Mouse (Mus musculus) heart, embryonic 16.5 days (tissue): Measurements from ENCODE around the gene Ubr4. TPM values are rescaled to one million over a fixed set of nuclear protein-coding genes. Genes with fewer than 3 reads are reported as not detected.

Experiments
- ATAC-seq: fragments of 200-750 bp; cut with Nextera tagmentation; replicated peaks from 2 replicates; pipeline ENCODE4 v1.8.0; 2017; ENCODE audit warnings: moderate number of reproducible peaks; ENCODE audit not compliant: insufficient read depth, low FRiP score; ENCODE audit errors: extremely low read depth
- H3K27ac ChIP-seq: fragments of 300-500 bp; sonication (generic); 2 replicates; pipeline ENCODE4 v1.5.1; 2014; ENCODE audit warnings: mild to moderate bottlenecking, low read length, control low read depth, moderate library complexity
- H3K27me3 ChIP-seq: fragments of 300-500 bp; sonication (generic); 2 replicates; pipeline ENCODE4 v1.6.1; 2014; ENCODE audit warnings: low read length, mixed read lengths; ENCODE audit not compliant: control insufficient read depth, insufficient read depth
- H3K36me3 ChIP-seq: fragments of 300-500 bp; sonication (generic); 2 replicates; pipeline ENCODE4 v1.6.1; 2014; ENCODE audit not compliant: control insufficient read depth, insufficient read depth
- H3K4me1 ChIP-seq: fragments of 300-500 bp; sonication (generic); 2 replicates; pipeline ENCODE4 v1.6.1; 2014; ENCODE audit warnings: low read length, mixed read lengths; ENCODE audit not compliant: control insufficient read depth, insufficient read depth
- H3K4me2 ChIP-seq: fragments of 300-500 bp; sonication (generic); 2 replicates; pipeline ENCODE4 v1.6.1; 2014; ENCODE audit warnings: low read depth, mild to moderate bottlenecking, control low read depth, low read length
- H3K4me3 ChIP-seq: fragments of 300-500 bp; sonication (generic); 2 replicates; pipeline ENCODE4 v1.5.1; 2014; ENCODE audit warnings: mild to moderate bottlenecking, control low read depth, low read length
- H3K9ac ChIP-seq: fragments of 300-500 bp; sonication (generic); 2 replicates; pipeline ENCODE4 v1.6.1; 2014; ENCODE audit warnings: low read length, control low read depth
- H3K9me3 ChIP-seq: fragments of 300-500 bp; sonication (generic); replicated peaks from 2 replicates; pipeline ENCODE4 v1.6.1; 2016; ENCODE audit warnings: low read length; ENCODE audit not compliant: control insufficient read depth
- WGBS: fragments of 180-500 bp; shearing (Covaris S2); extraction: QIAGEN DNeasy Blood & Tissue Kit; methylation state at CpG from one replicate; pipeline ENCODE4 v1.1.7; 2014; 5-methylcytosine and 5-hydroxymethylcytosine counted together
- polyA plus RNA-seq: library from polyadenylated mRNA; unstranded; fragments of >200 nt; fragmentation: Nextera tagmentation; extraction: Ambion mirVana; gene quantifications from 2 replicates; pipeline ENCODE4 v1.2.1, GENCODE M21; 2015

Ubr4 gene
- 58.0 and 62.2 TPM in 2 replicates for polyA plus RNA-seq

DNA sequence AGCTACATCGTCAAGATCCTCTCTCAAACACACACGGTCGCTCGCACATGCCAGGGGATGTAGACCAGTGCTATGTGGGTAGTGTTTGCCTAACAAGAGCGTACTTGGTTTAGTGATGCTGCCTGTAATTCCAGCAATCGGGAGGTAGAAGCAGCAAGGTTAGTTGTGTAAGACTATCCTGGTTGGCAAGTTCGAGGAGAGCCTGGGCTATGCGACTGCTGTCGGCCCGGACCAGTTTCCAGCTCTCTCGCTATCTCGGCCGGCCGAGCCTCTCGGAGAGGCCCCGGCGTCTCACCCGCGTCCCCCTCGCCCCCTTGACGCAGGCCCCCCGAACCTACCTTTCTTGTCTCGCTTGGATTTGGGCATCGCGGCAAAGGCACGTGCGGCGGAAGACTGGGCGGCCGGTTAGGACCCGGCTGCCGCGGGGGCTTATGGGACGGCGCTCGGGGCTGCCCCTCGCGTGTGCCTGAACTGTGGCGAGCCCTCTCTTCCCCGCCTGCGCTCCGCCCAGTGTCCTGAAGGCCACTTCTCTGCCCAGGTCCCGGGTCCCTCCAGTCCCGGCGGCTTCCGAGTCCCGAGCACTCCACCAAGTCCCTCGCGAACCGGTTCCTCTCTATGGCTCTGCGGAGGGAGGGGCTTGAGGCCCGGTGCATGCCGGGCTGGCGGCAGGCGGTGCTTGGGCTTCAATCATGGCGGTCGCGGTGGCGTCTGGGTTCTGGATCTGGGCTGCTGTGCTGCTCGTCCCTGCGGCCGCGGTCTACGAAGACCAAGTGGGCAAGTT, at the start of gene Ubr4, which contains the start of the genes Mrto4 and Emc1:
Gene Ubr4, plus strand, starts transcription at position 679 of the 781 bp plus-strand sequence.
Gene Mrto4, minus strand, starts transcription at position 646 of the 781 bp plus-strand sequence.
Gene Emc1, plus strand, starts transcription at position 657 of the 781 bp plus-strand sequence.
- under 1% methylated on average over 64 of the region's 64 CpGs for WGBS
- Histone ChIP-seq H3K27me3 (no peaks in the 10 kb centered on the region), H3K4me2 (peak within 1 kb of the TSS; percentile 98), H3K4me3 (peak within 1 kb of the TSS; percentile 90), H3K9ac (peak within 1 kb of the TSS; percentile 95), H3K36me3 (peaks cover 16% of the 10 kb centered on the region), H3K27ac (peak within 1 kb of the TSS; percentile 97), H3K9me3 (no peaks in the 10 kb centered on the region), H3K4me1 (peaks cover 17% of the 10 kb centered on the region)
- ATAC-seq: peak; percentile 92

DNA sequence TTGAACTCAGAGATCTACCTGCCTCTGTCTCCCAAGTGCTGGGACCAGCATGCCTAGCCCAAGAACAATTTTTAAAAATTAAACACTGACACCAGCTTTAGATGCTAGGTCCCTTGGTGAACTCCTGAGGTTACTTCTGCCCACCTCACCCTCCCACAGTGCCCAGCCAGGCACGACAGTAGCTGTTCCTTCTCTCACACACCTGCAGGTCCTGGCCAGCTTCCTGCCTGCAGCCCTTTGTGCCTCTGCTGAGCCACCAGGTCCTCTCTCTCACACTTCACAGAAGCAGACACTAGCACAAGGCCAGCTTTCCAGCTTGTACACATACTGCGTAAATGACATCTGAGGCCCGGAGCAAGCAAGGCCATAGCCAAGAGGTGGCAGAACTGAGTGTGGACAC, 46.9 kb upstream of the Ubr4 start:
- no peak overlapping the region for H3K4me2 ChIP-seq
- no peak overlapping the region for H3K4me3 ChIP-seq
- ATAC-seq: no peak
- no peak overlapping the region for H3K27ac ChIP-seq
- WGBS: 83% methylated on average over 3 of the region's 3 CpGs
- H3K9me3 ChIP-seq: no peaks in the 10 kb centered on the region
- H3K9ac ChIP-seq: no peak overlapping the region
- peaks cover 2% of the 10 kb centered on the region; the same call in 1 of the 2 replicates for H3K27me3 ChIP-seq
- H3K36me3 ChIP-seq: 0 out of 2 replicates have a peak, but pooled peaks cover 3% of the 10 kb centered on the region
- peaks cover 10% of the 10 kb centered on the region; the same call in 1 of the 2 replicates for H3K4me1 ChIP-seq

- no peak for ATAC-seq
- 82% methylated on average over 5 of the region's 5 CpGs for WGBS
These were observed 44.5 kb upstream of the Ubr4 start for GRCm38 (mm10) chr4:139307916-139308315.

DNA sequence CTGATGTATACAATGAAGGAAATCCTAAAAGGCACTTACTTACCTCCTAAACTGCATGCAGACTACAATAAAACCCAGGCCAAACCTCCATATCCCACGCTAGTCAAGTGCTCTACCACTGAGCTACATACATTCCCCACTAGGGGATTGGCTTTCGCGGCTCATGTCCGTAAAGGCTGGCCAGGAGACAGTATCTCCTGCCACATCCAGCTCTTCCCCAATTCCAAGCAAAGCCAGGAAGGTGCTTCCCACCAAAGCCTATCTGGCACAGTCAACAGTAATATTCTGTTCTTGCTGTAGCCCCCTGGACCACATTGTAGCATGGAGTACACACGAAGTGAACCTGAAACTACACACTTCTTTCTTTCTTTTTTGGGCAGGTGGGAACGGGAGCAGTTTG, 42.8 kb upstream of the Ubr4 start:
- Histone ChIP-seq H3K4me1 (peaks cover 17% of the 10 kb centered on the region), H3K9me3 (no peaks in the 10 kb centered on the region), H3K4me3 (peak overlapping the region; percentile 93), H3K27ac (no peak overlapping the region), H3K4me2 (peak overlapping the region; percentile 99), H3K9ac (peak overlapping the region; percentile 96), H3K27me3 (peaks cover 2% of the 10 kb centered on the region; the same call in 1 of the 2 replicates), H3K36me3 (0 out of 2 replicates have a peak, but pooled peaks cover 3% of the 10 kb centered on the region)
- WGBS: 23% methylated on average over 6 of the region's 6 CpGs
- ATAC-seq: no peak

More at GRCm38 (mm10) chr4:139307916-139308315, 44.5 kb upstream of the Ubr4 start:
- H3K4me1 ChIP-seq: peaks cover 17% of the 10 kb centered on the region
- 0 out of 2 replicates have a peak, but pooled peaks cover 3% of the 10 kb centered on the region for H3K36me3 ChIP-seq
- H3K27me3 ChIP-seq: peaks cover 2% of the 10 kb centered on the region; the same call in 1 of the 2 replicates
- H3K9ac ChIP-seq: no peak overlapping the region
- H3K9me3 ChIP-seq: no peaks in the 10 kb centered on the region
- H3K4me3 ChIP-seq: no peak overlapping the region
- H3K27ac ChIP-seq: no peak overlapping the region
- no peak overlapping the region for H3K4me2 ChIP-seq

- Histone ChIP-seq H3K36me3 (0 out of 2 replicates have a peak, but pooled peaks cover 6% of the 10 kb centered on the region), H3K4me1 (peaks cover 17% of the 10 kb centered on the region), H3K27ac (peak within 1 kb of the TSS; percentile 73), H3K27me3 (peaks cover 2% of the 10 kb centered on the region; the same call in 1 of the 2 replicates), H3K9me3 (no peaks in the 10 kb centered on the region), H3K4me2 (peak within 1 kb of the TSS; percentile 99), H3K4me3 (peak within 1 kb of the TSS; percentile 93), H3K9ac (peak within 1 kb of the TSS; percentile 96)
- ATAC-seq: peak; percentile 93
- WGBS: under 1% methylated on average over 62 of the region's 63 CpGs
These were observed 42.1 kb upstream of the Ubr4 start, which contains the start of the genes Pqlc2 and Akr7a5 for GRCm38 (mm10) chr4:139310171-139310898. TSS of gene Pqlc2 (minus strand) at chr4:139310708. TSS of gene Akr7a5 (plus strand) at chr4:139310744.

- H3K27me3 ChIP-seq: peaks cover 2% of the 10 kb centered on the region; the same call in 1 of the 2 replicates
- H3K9me3 ChIP-seq: no peaks in the 10 kb centered on the region
- peak overlapping the region; percentile 96 for H3K9ac ChIP-seq
- peak overlapping the region; percentile 99 for H3K4me2 ChIP-seq
- peaks cover 17% of the 10 kb centered on the region for H3K4me1 ChIP-seq
- H3K4me3 ChIP-seq: peak overlapping the region; percentile 93
- WGBS: 2% methylated on average over 53 of the region's 53 CpGs
- peaks cover 9% of the 10 kb centered on the region for H3K36me3 ChIP-seq
- ATAC-seq: peak; percentile 74
- H3K27ac ChIP-seq: peak overlapping the region; percentile 73
These were observed 41.3 kb upstream of the Ubr4 start for GRCm38 (mm10) chr4:139310899-139311701.

DNA sequence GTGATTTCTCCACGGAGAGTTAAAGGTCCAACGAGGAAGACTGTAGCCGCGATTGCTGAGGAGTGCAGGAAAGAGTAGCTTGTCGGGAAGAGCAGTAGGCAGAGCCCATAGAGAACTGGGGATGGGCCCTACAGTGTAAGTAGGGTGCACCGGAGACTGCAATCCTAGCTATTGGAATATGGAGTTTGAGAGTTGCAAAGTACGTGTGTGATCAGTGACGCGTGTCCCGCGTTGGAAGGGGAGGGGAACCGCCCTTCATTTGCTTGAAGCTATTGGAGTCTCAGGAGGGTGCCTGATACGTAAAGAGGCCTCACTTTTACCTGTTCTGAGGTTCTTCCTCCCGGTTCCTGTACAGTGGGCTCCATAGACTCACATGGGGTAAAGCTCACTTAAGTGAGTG, 40.7 kb upstream of the Ubr4 start:
- no peak overlapping the region for H3K27ac ChIP-seq
- peak overlapping the region; percentile 96 for H3K9ac ChIP-seq
- H3K4me2 ChIP-seq: peak overlapping the region; percentile 99
- peaks cover 17% of the 10 kb centered on the region for H3K4me1 ChIP-seq
- H3K9me3 ChIP-seq: no peaks in the 10 kb centered on the region
- peaks cover 9% of the 10 kb centered on the region for H3K36me3 ChIP-seq
- H3K27me3 ChIP-seq: peaks cover 2% of the 10 kb centered on the region; the same call in 1 of the 2 replicates
- peak overlapping the region; percentile 93 for H3K4me3 ChIP-seq
- 28% methylated on average over 14 of the region's 14 CpGs for WGBS
- ATAC-seq: no peak

DNA sequence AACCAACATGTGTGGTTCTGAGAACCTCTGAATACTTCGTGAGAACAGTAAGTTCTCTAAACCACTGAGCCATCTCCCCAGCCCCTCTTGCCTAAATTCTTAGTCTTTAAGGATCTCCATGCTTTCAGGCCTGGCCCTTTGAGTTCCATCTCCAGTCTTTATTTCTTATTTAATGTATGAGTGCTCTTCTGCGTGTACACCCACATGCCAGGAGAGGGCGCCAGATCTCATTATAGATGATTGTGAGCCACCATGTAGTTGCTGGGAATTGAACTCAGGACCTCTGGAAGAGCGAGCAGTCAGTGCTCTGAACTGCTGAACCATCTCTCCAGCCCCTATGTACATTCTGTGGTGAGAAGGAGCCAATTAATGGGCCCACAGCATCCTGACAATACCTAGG, 39.8 kb upstream of the Ubr4 start:
- no peak for ATAC-seq
- WGBS: 59% methylated on average over 4 of the region's 4 CpGs
- H3K9ac ChIP-seq: no peak overlapping the region
- no peak overlapping the region for H3K4me2 ChIP-seq
- H3K4me1 ChIP-seq: peaks cover 17% of the 10 kb centered on the region
- peaks cover 7% of the 10 kb centered on the region for H3K36me3 ChIP-seq
- no peak overlapping the region for H3K27ac ChIP-seq
- no peaks in the 10 kb centered on the region for H3K9me3 ChIP-seq
- H3K27me3 ChIP-seq: peaks cover 2% of the 10 kb centered on the region; the same call in 1 of the 2 replicates
- H3K4me3 ChIP-seq: no peak overlapping the region
